Mouse (Mus musculus): ENCODE data around the gene C530008M17Rik.

C530008M17Rik gene

DNA sequence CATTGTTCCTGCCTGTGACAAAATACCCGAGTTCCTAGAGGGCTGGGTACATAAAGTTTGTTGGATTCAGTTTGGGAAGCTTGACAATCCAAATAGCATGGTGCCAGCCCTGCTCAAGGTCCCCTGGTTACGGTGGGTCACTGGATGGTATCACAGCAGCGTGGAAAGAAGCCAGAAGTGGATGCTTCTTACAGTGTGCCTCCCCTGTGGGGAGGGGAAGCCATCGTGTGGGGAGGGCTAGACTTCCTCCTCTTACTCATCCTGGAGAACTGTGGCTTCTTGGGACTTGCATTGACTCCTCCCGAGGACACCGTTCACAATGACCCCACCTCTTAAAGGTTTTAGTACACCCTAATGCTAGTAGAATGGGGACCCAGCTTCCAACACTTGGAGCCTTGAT is 183.5 kb downstream of the C530008M17Rik start:
- DNase-seq (ENCODE audit: low spot score) = no peak

DNA sequence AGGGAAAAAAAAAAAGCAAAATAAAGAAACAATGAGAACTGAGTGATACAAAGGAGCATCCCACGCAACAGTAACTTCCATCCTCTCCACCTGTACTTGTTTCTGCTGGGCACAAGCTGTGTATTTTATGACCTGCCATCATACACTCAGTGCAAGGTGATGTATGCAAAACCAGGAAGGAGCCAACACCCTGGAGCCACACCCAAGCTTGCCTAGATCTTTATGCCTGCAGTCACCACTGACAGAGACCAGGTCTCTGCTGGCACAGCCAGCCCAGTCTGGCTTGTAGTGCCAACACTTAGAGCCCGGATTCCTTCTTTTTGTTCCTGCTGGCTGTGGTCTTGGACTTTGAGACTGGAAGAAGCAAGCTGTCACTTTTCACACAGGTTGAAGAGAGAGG is 185.5 kb downstream of the C530008M17Rik start:
- DNase-seq (ENCODE audit: low spot score) = no peak

DNA sequence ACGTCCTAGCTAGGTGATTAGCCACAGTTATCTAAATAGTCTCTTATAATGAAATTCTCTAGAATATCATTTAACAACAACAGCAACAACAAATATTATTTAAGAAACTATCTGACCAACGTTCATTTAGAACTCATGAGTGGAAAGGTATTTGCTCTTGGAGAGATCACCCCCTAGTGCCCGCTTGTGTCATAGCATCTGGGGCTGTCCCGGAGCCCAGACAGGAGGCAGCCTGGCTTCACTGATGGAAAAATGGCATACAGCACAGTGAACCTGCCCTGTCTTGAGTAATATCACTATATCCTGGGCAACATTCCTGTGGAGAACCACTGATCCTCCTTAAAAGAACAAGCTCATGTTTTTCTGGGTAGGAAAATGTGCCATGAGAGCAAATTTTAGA is 187.1 kb downstream of the C530008M17Rik start:
- DNase-seq (ENCODE audit: low spot score) = no peak

DNA sequence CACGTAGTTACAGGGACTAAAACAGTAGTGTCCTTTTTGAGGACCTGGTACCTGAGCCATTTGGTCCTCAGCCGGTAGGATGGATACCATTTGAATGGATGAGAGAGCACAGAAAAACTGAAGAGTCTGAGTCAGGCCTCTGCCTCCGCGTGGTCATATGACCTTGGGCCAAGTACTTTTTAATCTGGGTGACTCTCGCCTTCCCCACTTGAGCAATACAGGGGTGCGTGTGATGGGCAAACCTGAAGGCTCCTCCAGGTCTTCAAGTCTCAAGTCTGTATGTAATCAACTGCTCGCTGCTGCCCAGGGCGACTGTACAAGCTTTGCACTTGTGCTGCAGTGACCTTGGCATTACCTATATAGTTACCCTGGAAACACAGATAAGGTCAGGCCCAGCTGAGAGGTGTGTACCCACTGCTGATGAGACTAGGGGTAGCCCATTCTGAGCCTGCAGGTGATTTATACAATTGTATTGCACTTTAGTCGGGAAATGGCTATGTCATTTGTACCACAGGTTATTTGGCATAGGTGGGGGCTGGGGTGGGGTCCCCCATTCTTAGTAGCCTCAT is 187.6 kb downstream of the C530008M17Rik start:
- no peak for DNase-seq (ENCODE audit: low spot score)

DNA sequence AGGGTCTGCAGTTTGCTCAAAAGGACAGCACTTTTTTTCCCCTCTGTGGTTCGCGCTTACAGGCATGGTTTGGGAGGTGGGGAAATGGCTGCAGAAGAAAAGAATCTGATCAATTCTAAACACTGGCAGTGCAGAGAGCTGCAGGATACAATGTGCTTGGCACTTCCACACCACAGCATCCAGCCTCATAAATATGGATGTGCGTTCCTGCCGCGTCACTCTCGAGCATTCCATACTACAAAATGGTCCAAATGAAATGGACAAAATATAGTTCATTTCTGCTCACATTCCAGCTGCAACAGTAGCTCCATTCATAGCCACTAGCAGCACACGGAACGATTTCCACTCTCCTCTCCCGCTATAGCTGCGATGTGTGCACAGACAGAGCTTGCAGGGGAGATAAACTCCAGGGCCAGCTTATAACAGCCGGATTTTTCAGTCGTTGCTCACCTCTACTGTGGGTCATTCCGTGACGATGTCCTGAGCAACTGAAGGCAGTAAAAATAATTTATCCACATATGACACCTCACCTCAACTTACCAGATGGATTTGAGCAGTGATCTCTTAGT is 188.4 kb downstream of the C530008M17Rik start:
- no peak for DNase-seq (ENCODE audit: low spot score)

DNA sequence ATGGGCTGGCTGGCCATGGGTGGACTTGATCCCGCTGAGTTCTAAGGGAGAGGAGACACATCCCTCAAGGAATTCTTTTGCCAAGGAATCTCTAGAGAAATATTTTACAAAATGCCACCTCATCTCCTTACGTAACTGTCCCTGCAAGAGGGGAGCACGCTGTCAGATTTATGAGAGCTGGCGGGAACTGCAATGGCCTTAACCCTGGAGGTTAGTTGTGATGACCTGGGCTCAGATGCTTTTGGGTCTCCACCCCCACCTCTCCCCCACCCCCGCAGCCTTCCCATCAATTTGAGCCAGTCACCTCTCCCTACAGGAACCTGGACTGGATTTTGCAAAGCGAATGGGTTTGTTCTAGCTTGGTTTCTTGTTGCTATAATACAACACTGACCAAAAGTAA is 190.8 kb downstream of the C530008M17Rik start:
- no peak for DNase-seq (ENCODE audit: low spot score)

DNA sequence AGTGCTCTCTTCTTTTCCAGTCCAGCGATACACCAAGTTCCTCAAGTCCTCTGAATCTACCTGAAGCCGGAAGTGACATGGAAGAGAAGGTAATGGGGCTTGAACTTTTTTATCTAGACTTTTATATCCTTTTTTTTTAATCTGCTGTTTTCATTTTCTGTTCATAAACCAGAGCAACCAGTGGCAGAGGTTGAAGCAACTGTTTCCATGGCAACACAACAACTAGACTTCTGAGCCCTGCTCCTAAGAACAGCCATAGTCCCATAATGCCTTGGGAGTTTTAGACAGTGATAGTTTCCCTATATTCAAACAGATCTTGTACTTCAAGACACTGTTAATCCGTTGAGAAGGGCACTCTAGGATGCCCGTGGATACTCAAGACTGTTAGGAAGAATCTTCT is 195.0 kb downstream of the C530008M17Rik start:
- no peak for DNase-seq (ENCODE audit: low spot score)

DNA sequence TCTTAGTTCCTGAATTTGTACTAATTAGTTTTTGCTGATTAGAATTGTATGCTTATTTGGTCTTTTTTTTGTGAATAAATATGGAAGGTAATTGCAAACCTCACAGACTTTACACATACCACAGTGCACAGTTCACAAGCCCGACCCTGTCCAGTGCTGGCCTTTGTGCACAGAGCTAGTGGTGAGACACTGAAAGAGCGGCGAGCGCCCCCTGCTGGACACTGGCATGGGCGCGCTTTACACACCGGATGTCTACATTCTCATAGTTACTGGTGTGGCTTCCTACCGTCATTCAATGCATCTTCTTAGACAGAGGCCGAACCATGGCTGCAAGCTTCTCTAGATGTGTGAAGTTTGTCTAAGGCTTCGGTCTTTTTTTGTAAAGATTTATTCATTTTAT is 197.2 kb downstream of the C530008M17Rik start:
- peak; percentile 40 for DNase-seq (ENCODE audit: low spot score)

DNA sequence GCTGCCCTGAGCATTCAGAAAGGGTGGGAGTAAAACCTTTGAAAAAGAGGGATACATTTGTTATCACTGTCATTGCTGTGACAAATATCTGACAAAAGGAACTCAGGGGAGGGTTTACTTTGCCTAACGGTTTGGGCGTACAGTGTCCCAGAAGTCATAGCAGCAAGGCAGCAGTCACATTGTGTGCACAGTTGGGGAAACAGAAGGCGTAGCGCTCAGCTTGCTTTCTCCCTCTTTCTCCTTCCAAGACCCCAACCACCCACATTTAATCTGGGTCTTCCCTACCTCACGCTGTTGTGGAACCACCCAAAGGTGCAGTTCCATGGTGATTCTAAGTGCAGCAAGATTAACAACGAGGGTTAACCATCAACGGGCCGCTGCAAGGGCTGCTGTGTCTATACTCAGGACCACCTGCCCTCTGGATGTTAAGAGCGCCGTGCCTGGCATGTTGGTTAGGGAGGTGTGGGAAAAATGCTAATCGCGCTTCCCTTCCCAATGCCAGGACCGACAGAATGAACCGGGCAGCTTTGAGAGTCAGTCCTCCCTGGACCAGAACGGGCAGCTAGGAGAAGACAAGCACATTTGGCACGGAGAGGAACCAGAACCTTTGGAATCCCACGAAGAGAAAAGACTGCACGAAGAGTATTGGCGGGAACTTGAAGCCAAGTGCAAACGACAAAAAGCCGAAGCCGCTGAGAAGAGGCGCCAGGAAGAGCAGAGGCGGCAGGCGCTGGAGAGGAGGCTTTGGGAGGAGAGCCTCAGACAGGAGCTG is 199.7 kb downstream of the C530008M17Rik start:
- no peak for DNase-seq (ENCODE audit: low spot score)

DNA sequence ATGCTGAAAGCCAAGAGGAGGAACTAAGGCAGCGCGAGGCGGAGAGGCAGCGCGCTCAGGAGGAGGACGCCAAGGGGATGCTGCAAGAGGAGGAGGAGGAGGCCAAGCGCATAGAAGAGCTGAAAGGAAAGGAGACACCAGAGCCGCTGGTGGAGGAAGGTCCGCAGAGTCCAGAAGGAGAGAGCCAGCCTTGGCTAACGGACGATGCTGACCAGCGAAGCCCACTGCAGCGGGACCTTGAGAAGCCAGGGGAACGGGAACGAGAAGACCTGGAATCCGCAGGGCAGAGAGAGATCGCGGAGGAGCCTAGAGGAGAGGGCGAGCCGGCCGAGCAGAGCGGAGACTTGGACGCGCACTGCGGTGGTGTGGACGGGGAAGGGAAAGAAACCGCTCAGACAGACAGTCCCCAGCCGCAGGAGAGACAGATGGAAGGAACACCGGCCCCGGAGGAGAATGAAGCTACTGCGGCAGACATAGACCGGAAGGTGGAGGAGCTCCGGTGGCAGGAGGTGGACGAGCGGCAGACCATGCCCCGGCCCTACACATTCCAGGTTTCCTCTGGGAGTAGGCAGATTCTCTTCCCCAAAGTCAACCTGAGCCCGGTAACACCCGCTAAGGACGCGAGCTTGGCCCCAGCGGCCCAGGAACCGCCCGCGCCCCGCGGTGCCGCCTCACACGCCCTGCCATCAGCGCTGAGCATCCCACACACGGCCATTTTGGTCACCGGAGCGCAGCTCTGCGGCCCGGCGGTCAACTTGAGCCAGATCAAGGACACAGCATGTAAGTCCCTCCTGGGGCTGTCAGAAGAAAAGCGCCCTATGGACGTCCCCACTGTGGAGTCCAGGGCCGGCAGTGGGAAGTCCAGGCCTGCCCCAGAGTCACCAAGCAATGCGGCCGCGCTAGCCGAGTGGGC is 201.0 kb downstream of the C530008M17Rik start:
- DNase-seq (ENCODE audit: low spot score) = no peak

DNA sequence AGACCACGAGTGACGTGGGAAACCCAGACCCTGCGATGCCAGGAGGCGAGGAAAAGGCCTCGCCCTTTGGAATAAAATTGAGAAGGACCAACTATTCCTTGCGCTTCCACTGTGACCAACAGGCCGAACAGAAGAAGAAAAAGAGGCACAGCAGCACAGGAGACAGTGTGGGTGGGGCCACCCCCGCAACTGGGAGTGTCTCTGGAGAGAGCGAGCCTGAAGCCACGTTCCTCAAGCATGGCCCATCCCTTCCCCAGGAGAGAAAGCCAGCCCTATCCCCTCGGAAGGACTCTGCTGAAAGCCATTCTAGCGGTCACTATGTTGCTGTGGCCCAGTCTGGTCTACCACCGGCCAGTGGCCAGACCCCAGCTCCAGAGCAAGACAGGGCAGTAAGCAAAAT is 202.1 kb downstream of the C530008M17Rik start:
- no peak for DNase-seq (ENCODE audit: low spot score)

DNA sequence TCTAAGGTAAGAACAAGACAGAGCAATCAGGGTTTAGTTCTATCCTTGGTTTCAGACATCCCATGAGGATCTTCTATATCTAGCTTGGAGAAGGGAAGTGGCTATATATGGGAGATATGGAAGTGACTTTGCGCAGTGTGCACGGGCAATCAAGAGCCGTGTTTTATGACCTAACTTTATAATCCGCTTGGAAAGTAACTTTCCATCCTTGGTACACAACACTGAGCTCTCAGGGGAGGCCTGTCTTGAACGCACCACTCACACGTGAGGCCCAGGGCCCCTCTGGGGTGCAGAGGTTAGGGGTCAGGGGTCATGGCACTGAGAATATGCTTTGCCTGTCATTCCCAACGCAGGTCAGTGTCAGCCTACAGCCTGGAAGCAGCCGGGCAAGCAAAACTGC is 210.5 kb downstream of the C530008M17Rik start:
- no peak for DNase-seq (ENCODE audit: low spot score)

DNA sequence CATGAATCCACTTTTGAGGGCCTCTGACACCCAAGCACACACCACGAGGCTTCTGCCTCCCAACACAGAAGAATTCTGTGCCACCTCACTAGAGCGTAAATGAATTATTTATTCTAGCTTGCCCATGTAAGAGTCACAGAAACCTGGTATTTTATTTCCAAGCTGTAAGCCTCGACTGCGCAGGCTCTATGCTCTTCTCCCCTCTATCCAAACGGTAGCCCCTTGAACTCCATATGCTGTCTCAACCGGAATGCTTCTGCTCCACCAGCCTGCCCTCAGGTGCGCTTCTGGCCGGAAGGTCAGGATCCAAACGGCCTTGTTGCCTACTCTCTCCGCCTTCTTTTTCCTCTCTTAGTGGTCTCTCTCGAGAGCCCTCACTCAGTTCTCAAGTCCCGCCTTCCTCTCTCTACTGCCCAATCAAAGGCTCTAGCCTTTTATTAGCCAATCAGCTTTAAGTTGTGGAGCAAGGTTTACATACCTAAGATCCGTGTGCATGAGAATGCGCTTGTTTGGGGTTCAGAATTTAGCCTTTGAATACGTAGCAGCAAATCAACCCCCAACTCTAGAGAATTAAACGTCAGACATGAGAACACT is 212.5 kb downstream of the C530008M17Rik start:
- DNase-seq (ENCODE audit: low spot score) = no peak

DNA sequence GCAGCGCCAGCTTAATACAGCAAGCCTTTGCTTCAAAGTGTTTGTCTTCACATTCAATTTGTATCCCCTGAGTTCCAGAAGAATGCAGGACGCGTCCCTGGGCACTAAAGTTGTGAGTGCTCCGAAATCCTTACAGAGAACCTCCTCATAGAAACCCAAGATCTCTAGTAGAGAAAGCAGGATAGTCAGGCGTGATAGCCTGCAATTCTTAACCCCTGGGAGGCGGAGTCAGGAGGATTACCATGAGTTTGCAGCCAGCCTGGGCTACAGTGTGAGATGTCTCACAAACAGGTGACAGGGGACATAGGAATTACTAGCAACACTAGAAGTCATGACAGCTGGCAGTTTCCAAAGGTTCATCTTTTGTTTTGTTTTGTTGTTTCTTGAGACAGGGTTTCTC is 213.2 kb downstream of the C530008M17Rik start:
- DNase-seq (ENCODE audit: low spot score) = no peak

DNA sequence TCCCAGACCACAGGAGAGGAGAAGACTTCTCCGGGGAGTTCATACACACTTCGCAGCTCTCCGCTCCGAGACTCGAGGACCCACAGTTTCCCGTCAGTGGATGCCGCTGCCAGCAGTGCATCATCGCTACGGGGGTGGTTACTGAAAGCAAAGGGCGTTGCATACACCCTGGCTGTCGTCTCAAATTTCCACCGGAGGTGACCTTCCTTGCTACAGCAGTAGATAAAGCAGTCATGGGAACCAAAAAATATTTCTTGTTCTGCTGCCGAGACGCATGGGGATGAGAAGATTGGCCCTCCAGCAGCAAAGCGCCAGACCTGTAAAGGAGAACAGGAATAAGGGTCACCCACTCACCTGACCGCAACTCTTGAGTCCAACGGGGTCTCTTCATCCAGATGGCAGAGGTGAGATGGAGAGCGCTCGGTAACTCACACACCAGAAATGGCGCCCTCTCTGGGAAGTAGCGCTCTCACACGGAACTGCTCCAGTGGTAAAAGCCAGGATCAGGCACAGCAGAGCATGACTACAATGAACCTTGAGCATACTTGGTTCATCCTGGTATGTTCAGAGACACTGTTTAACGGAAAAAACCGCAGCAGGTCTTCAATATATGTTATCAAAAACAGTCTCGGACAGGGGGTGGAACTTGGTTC is 219.9 kb downstream of the C530008M17Rik start:
- no peak for DNase-seq (ENCODE audit: low spot score)

DNA sequence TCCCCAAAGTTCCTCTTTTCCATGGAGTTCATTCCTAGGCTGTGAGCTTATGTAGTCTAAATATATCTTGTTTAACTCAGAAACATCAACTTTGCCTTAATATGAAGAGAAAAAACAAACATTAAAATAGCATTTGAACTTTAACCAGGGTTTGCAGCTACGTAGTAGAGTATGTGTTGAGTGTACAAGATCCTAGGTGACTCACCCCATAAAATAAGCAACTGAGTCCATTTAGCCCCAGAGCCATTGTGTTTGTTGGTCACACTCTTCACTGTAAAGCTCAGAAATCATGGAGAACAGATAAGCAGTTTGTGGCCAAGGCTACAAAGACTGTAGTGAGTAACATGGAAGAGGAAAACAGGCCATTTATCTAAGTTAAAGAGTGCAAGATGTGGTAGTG is 227.8 kb downstream of the C530008M17Rik start:
- DNase-seq (ENCODE audit: low spot score) = no peak

DNA sequence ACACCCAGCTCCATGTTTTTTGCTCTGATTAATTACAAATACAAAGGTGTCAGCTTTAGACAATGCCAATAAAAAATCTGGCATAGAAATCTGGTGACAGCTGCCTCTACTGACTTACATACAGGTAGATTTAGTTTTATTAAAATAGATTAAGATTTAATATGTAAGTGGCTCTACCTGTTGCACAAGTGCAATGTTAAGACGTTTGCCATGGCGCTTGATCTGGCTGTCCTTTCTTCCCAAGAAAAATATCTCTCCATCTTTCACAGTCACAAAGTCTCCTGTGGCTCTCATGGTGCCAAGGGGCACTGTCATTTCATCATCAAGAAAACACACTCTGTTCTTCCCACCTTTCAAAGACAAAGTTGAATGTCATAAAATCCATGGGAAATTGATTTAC is 230.7 kb downstream of the C530008M17Rik start:
- no peak for DNase-seq (ENCODE audit: low spot score)

DNA sequence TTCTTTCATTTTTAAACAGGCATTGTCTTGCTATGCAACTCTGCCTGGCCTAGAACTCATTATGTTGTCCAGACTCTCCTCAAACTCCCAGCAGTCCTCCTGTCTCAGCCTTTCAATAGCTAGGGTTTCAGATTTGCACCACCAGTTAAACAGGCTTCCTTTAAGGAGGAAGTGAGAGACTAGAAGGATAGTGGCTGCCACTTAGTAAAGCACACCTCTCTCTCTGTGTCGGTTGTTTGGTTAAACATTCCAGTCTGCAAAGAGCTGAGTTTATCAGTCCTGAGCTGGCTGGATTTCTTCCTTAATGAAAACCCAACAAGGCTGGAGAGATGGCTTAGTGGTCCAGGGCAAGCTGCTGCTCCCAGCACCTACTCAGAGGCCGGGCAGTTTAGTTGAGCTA is 236.3 kb downstream of the C530008M17Rik start:
- no peak for DNase-seq (ENCODE audit: low spot score)

DNA sequence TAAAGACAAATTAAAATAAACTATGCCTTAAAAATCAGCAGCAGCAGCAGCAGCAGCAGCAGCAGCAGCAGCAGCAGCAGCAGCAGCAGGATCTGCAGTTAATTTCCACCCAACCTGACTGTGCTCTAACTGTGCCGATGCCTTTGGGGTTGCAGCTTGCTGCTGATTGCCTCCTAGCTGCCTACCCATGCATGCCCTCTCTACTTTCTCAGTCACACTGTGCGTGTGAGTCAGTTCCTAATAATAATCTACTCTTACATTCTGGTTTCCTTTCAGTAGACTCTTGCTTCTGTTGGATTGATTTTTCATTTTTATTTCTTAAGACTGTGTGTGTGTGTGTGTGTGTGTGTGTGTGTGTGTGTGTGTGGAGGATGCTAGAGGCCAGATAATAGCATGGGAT is 236.8 kb downstream of the C530008M17Rik start:
- DNase-seq (ENCODE audit: low spot score) = no peak

DNA sequence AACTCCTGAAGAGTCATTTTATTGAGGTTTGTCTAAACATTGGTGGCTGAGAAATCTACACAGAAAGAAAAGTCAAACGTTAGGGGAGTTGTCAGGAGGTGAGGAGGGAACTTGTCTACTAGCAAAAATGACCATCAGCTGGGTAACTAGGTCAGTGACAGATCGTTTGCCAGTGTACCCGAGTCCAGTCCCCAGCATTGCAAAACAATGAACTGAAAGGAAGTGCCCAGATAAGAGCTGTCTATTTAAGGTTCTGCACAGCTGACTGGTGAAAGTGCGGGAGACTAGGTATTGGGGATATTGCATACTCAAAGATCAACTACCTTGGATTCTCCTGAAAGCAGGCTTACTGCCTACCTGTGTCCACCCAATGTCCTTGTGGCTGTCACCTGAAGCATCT is 245.8 kb downstream of the C530008M17Rik start:
- DNase-seq (ENCODE audit: low spot score) = no peak

DNA sequence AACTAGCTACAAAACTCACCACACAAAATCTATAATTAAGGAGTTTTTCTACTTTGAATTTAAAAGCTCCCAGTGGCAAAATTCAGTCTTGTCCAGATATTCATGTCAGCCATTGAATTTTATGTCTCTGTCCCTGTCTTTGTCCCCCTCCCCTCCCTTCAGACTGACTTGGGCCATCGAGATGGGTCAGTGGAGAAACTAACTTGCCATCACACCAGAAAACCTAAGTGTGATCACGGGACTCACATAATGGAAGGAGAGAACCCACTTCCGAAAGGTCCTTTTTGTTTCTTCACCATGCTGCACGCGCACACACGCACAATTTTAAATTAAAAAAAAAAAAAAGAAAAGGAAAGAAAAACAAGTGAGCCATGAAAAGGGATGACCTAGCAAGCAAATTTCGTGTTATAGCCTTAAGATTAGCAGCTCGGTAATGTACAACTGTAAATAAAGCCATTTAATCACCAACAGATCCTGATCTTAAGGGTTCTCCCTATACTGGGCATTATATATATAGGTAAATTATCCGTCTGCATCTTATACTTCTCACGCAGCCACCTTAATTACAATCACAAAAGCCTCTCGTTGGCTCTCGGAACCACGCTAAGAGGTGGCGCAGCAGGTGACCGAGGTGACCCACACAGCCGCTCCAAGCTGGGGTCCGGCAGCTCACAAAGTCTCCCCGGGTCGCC is 248.5 kb downstream of the C530008M17Rik start:
- DNase-seq (ENCODE audit: low spot score) = no peak

Measured in ovary, adult 18-20 months (tissue).